Comparison of ENCODE assay signal across 14 mouse cellular contexts in genomic region chr4:150846316-150846715, GRCm38 (mm10). TPM values are rescaled to one million over a fixed set of nuclear protein-coding genes. Genes with fewer than 3 reads are reported as not detected.
DNase-seq lines count a peak whose midpoint lies in the region; ATAC-seq and TF ChIP-seq lines count a peak whose summit lies in the region.
"Had no signal": no experiment of that assay in that cellular context is flagged by ENCODE, and none has a peak within 500 bp of the region (broad histone marks: within the 10 kb centered on the region; RNA-seq: fewer than 3 reads in every experiment).

No protein-coding gene starts in this region.

- H3K9me3 ChIP-seq in forebrain, embryonic 10.5 days = no peaks in the 10 kb centered on the region
- no peaks in the 10 kb centered on the region for H3K9me3 ChIP-seq in forebrain, embryonic 11.5 days (ENCODE audit: control insufficient read depth, low read length)
- no peaks in the 10 kb centered on the region for H3K9me3 ChIP-seq in hindbrain, embryonic 16.5 days (ENCODE audit: control insufficient read depth, low read length)
- H3K9me3 ChIP-seq in hindbrain, embryonic 14.5 days (ENCODE audit: control insufficient read depth, low read length) = no peaks in the 10 kb centered on the region
- no peaks in the 10 kb centered on the region for H3K9me3 ChIP-seq in midbrain, postnatal 0 days (ENCODE audit: low read length)
- H3K9me3 ChIP-seq in midbrain, embryonic 13.5 days = no peaks in the 10 kb centered on the region
- H3K9me3 ChIP-seq: forebrain, embryonic 15.5 days; heart, embryonic 13.5 days had no signal

- no peaks in the 10 kb centered on the region for H3K36me3 ChIP-seq in forebrain, embryonic 10.5 days (replicated peaks)
- no peaks in the 10 kb centered on the region for H3K36me3 ChIP-seq in forebrain, embryonic 11.5 days (ENCODE audit: control insufficient read depth, insufficient read depth, low read length)
- H3K36me3 ChIP-seq in hindbrain, embryonic 16.5 days (ENCODE audit: control insufficient read depth, insufficient read depth, low read length) = no peaks in the 10 kb centered on the region
- H3K36me3 ChIP-seq in hindbrain, embryonic 14.5 days (replicated peaks; ENCODE audit: control insufficient read depth, insufficient read depth) = no peaks in the 10 kb centered on the region
- H3K36me3 ChIP-seq in midbrain, postnatal 0 days (ENCODE audit: insufficient read depth, low read length) = no peaks in the 10 kb centered on the region
- no peaks in the 10 kb centered on the region for H3K36me3 ChIP-seq in midbrain, embryonic 13.5 days
- H3K36me3 ChIP-seq: forebrain, embryonic 15.5 days; heart, embryonic 13.5 days had no signal

- no peak overlapping the region for H3K4me2 ChIP-seq in forebrain, embryonic 11.5 days (ENCODE audit: low read depth, low read length, severe bottlenecking)
- no peak overlapping the region for H3K4me2 ChIP-seq in hindbrain, embryonic 16.5 days (ENCODE audit: low read length)
- no peak overlapping the region for H3K4me2 ChIP-seq in hindbrain, embryonic 14.5 days (replicated peaks)
- H3K4me2 ChIP-seq in midbrain, postnatal 0 days (ENCODE audit: low read depth, low read length, poor library complexity, severe bottlenecking) = no peak overlapping the region
- H3K4me2 ChIP-seq in midbrain, embryonic 13.5 days (replicated peaks) = no peak overlapping the region
- H3K4me2 ChIP-seq: forebrain, embryonic 15.5 days; heart, embryonic 13.5 days had no signal

- H3K27me3 ChIP-seq in forebrain, embryonic 10.5 days (ENCODE audit: poor library complexity, severe bottlenecking) = peaks cover 13% of the 10 kb centered on the region
- H3K27me3 ChIP-seq in forebrain, embryonic 11.5 days (ENCODE audit: control insufficient read depth, insufficient read depth, low read length) = no peaks in the 10 kb centered on the region
- no peaks in the 10 kb centered on the region for H3K27me3 ChIP-seq in hindbrain, embryonic 16.5 days (replicated peaks; ENCODE audit: control insufficient read depth, insufficient read depth, low read length)
- no peaks in the 10 kb centered on the region for H3K27me3 ChIP-seq in hindbrain, embryonic 14.5 days (ENCODE audit: control insufficient read depth, insufficient read depth, low read length)
- no peaks in the 10 kb centered on the region for H3K27me3 ChIP-seq in midbrain, postnatal 0 days (ENCODE audit: insufficient read depth, low read length)
- H3K27me3 ChIP-seq in midbrain, embryonic 13.5 days = no peaks in the 10 kb centered on the region; the same call in 1 of the 2 replicates
- H3K27me3 ChIP-seq: forebrain, embryonic 15.5 days had no signal

- H3K27ac ChIP-seq in forebrain, embryonic 10.5 days = 0 out of 2 replicates have a peak overlapping the region, but pooled peaks have one; percentile 15
- H3K27ac ChIP-seq in forebrain, embryonic 11.5 days (ENCODE audit: low read depth, low read length) = no peak overlapping the region
- no peak overlapping the region for H3K27ac ChIP-seq in hindbrain, embryonic 16.5 days (ENCODE audit: low read depth, low read length)
- H3K27ac ChIP-seq in hindbrain, embryonic 14.5 days = no peak overlapping the region
- H3K27ac ChIP-seq in midbrain, postnatal 0 days (ENCODE audit: low read depth, low read length) = no peak overlapping the region
- no peak overlapping the region for H3K27ac ChIP-seq in midbrain, embryonic 13.5 days
- H3K27ac ChIP-seq: forebrain, embryonic 15.5 days; heart, embryonic 13.5 days had no signal

- ATAC-seq in forebrain, embryonic 11.5 days (replicated peaks; ENCODE audit: low FRiP score) = no peak
- ATAC-seq in hindbrain, embryonic 16.5 days = 0 out of 2 replicates have a peak, but pooled peaks have one; percentile 37
- ATAC-seq in hindbrain, embryonic 14.5 days (ENCODE audit: low FRiP score) = no peak
- ATAC-seq in midbrain, postnatal 0 days (ENCODE audit: low FRiP score) = no peak
- no peak for ATAC-seq in midbrain, embryonic 13.5 days
- ATAC-seq: forebrain, embryonic 15.5 days; intestine, embryonic 16.5 days had no signal

- no peak for DNase-seq in forebrain, embryonic 10.5 days (ENCODE audit: extremely low spot score, low spot score)
- no peak for DNase-seq in forebrain, embryonic 11.5 days (ENCODE audit: low spot score)
- no peak for DNase-seq in hindbrain, embryonic 14.5 days (ENCODE audit: low spot score)
- DNase-seq in midbrain, postnatal 0 days (ENCODE audit: low spot score) = peak; percentile 34
- no peak for DNase-seq in thymus, postnatal 0 days (ENCODE audit: low spot score)
- DNase-seq: adrenal gland, postnatal 14 days; cerebellum, adult 2 months; gastrocnemius, postnatal 14 days; heart, postnatal 36 days had no signal

- no peak overlapping the region for H3K4me3 ChIP-seq in forebrain, embryonic 10.5 days
- no peak overlapping the region for H3K4me3 ChIP-seq in forebrain, embryonic 11.5 days (ENCODE audit: low read depth, low read length)
- no peak overlapping the region for H3K4me3 ChIP-seq in hindbrain, embryonic 16.5 days (ENCODE audit: low read length)
- no peak overlapping the region for H3K4me3 ChIP-seq in hindbrain, embryonic 14.5 days (replicated peaks; ENCODE audit: low read length)
- H3K4me3 ChIP-seq in midbrain, postnatal 0 days (ENCODE audit: low read depth, low read length) = no peak overlapping the region
- H3K4me3 ChIP-seq in midbrain, embryonic 13.5 days (replicated peaks) = no peak overlapping the region
- H3K4me3 ChIP-seq: forebrain, embryonic 15.5 days; heart, embryonic 13.5 days had no signal

- 56% methylated on average over 8 of the region's 8 CpGs for WGBS in forebrain, embryonic 10.5 days
- WGBS in forebrain, embryonic 11.5 days = 35% methylated on average over 8 of the region's 8 CpGs
- WGBS in hindbrain, embryonic 16.5 days = 50% methylated on average over 8 of the region's 8 CpGs
- WGBS in hindbrain, embryonic 14.5 days = 49% methylated on average over 8 of the region's 8 CpGs
- 16% methylated on average over 8 of the region's 8 CpGs for WGBS in midbrain, postnatal 0 days
- 22% methylated on average over 8 of the region's 8 CpGs for WGBS in midbrain, embryonic 13.5 days

- no peak overlapping the region for H3K9ac ChIP-seq in forebrain, embryonic 11.5 days (ENCODE audit: low read length)
- H3K9ac ChIP-seq in hindbrain, embryonic 16.5 days (ENCODE audit: low read depth, low read length) = no peak overlapping the region
- no peak overlapping the region for H3K9ac ChIP-seq in hindbrain, embryonic 14.5 days
- H3K9ac ChIP-seq in midbrain, postnatal 0 days (replicated peaks; ENCODE audit: low read length, poor library complexity, severe bottlenecking) = no peak overlapping the region
- no peak overlapping the region for H3K9ac ChIP-seq in midbrain, embryonic 13.5 days (replicated peaks)
- H3K9ac ChIP-seq: forebrain, embryonic 15.5 days; heart, embryonic 13.5 days had no signal

- TF ChIP-seq CTCF in midbrain, postnatal 0 days (IDR thresholded peaks at IDR 0.05) = no peak

- H3K4me1 ChIP-seq in forebrain, embryonic 10.5 days = peaks cover 25% of the 10 kb centered on the region
- no peaks in the 10 kb centered on the region for H3K4me1 ChIP-seq in forebrain, embryonic 11.5 days (replicated peaks; ENCODE audit: control insufficient read depth, insufficient read depth, low read length)
- H3K4me1 ChIP-seq in hindbrain, embryonic 16.5 days (ENCODE audit: control insufficient read depth, insufficient read depth, low read depth, low read length) = no peaks in the 10 kb centered on the region
- H3K4me1 ChIP-seq in hindbrain, embryonic 14.5 days (replicated peaks; ENCODE audit: control insufficient read depth, insufficient read depth, low read length) = no peaks in the 10 kb centered on the region
- no peaks in the 10 kb centered on the region for H3K4me1 ChIP-seq in midbrain, postnatal 0 days (ENCODE audit: insufficient read depth, low read length)
- H3K4me1 ChIP-seq in midbrain, embryonic 13.5 days (replicated peaks) = peaks cover 13% of the 10 kb centered on the region

RNA-seq across cellular contexts. Expression of gene Errfi1, which starts 7.4 kb away (rescaled TPM):
- polyA plus RNA-seq in forebrain, embryonic 10.5 days (2016; fragmentation: Nextera tagmentation; extraction: Ambion mirVana) = 16.5 and 18.7 TPM in 2 replicates
- polyA plus RNA-seq in forebrain, embryonic 11.5 days (2014; fragmentation: Nextera tagmentation; extraction: Ambion mirVana) = 20.3 and 21.6 TPM in 2 replicates
- polyA plus RNA-seq in hindbrain, embryonic 16.5 days (2015; fragmentation: Nextera tagmentation; extraction: Ambion mirVana) = 27.2 and 32.1 TPM in 2 replicates
- polyA plus RNA-seq in hindbrain, embryonic 14.5 days (2014; fragmentation: Nextera tagmentation; extraction: Ambion mirVana) = 36.3 and 39.6 TPM in 2 replicates
- total RNA-seq in midbrain, postnatal 0 days (2014; rRNA removed) = 33.0 and 33.9 TPM in 2 replicates
- 20.3 and 21.0 TPM in 2 replicates for polyA plus RNA-seq in midbrain, postnatal 0 days (2015; fragmentation: Nextera tagmentation; extraction: Ambion mirVana)
- 18.7 and 20.1 TPM in 2 replicates for polyA plus RNA-seq in midbrain, embryonic 13.5 days (2015; fragmentation: Nextera tagmentation; extraction: Ambion mirVana)
- polyA plus RNA-seq in thymus, postnatal 0 days (2015; fragmentation: Nextera tagmentation; extraction: Ambion mirVana) = 15.7 and 16.7 TPM in 2 replicates
